Mouse (Mus musculus): ENCODE results near the gene Klf13. TPM values are rescaled to one million over a fixed set of nuclear protein-coding genes. Genes with fewer than 3 reads are reported as not detected.

The Klf13 gene
- total RNA-seq, 1 experiment: 29.4 TPM

DNA sequence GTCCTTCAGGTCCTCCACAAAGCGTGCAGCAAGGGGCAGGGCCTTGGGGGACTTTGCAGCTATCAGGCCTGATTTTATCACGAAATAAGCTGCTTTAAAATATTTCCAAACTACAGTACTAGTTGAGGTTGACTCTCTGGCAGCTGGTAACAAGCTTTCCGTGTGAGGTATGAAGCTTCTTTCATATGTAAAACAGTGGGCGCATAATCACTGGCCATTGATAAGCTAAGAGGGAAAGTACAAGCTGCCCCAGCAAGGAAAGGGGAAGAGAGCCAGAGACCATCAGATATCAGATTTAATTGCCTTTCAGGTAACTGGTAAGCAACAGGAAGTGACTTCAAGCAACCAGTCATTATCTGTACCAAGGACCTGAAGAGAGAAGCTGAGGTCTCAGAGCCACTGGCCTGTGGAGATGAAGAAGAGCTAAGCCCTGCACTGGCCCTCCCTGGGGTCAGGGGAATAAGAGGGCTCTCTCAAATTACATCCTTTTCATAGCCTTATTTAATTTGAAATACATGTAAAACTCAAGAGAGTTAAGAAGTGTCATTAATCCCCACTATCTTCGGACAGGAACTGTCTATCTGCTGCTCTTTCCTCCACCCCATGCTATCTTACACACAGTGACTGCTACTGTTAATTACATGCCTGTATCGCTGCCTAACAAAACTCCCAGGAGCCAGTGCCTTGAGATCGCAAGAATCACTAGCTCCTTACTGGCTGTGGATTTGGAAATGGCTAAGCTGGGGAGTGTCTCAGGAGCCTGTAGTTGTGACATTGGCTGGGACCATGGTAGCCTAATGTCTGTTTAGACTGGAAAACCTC lies 13.6 kb upstream of the Klf13 start:
- in situ Hi-C loops (cut with MboI; ENCODE audit: low sequenced_read_pairs in 2 of 2, unreplicated experiment in 2 of 2): no loop called here
- Histone ChIP-seq H3K4me3 (ENCODE audit: insufficient read depth in 1 of 2, low read depth in 1 of 2, low read length in 2 of 2, poor library complexity in 1 of 2, severe bottlenecking in 1 of 2) (no peak overlapping the region), H3K27ac (ENCODE audit: insufficient read depth, low read depth, low read length, poor library complexity, severe bottlenecking) (no peak overlapping the region), H3K4me1 (ENCODE audit: control insufficient read depth in 2 of 2, insufficient read depth in 2 of 2, low read length in 2 of 2, poor library complexity in 1 of 2) (peaks cover 36 to 63% of the 10 kb centered on the region in 2 experiments), H3K9me3 (ENCODE audit: control insufficient read depth, insufficient read depth, low read depth, low read length) (no peaks in the 10 kb centered on the region), H3K9ac (ENCODE audit: insufficient read depth, low read depth, low read length, poor library complexity, severe bottlenecking) (no peak overlapping the region), H3K36me3 (ENCODE audit: control insufficient read depth, insufficient read depth, low read length, poor library complexity, severe bottlenecking) (no peaks in the 10 kb centered on the region)
- TF ChIP-seq HCFC1 (IDR thresholded peaks at IDR 0.05; ENCODE audit: borderline replicate concordance, insufficient read depth, low read length) (no peak), CHD2 (IDR thresholded peaks at IDR 0.05; ENCODE audit: low read depth, low read length) (no peak), ZNF384 (IDR thresholded peaks at IDR 0.05; ENCODE audit: low read depth, low read length) (no peak), ZC3H11A (IDR thresholded peaks at IDR 0.05; ENCODE audit: borderline replicate concordance, low read depth, low read length) (no peak), MAFK (IDR thresholded peaks at IDR 0.05; ENCODE audit: insufficient read depth, low read depth, low read length) (no peak)
- DNase-seq (ENCODE audit: low read depth, low spot score): no peak

DNA sequence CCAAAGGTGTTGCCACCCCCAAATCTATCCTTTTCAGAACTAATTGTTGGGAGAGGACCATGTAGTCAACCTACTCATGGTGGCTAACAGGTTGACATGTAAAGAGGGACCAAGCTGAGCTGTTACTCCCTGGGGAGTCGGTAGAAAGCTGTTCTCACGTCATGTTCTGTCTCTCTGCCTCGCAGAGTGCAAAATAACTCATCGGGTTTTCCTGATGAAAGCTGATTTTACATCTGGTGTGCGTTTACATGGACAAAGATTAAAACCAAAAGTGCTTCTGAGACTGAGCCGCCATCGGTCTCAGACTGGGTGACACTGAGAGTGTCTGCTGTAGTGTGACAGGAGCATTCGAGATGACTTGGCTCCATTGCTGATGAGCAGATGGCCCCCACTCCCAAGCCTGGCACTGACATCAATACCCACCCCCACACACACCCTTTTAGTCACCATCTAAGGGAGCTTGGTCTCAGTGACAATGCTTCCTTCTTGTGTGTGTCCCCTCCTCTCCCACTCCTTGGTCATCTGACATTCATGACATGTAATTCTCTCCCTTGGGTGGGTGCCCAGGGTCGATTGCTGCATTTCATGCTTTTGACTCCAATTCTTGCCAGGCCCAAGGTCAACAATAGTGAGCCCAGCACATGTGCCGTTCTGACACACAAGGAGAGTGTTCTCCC lies 12.4 kb upstream of the Klf13 start:
- no peak for DNase-seq (ENCODE audit: low read depth, low spot score)
- no peak for TF ChIP-seq HCFC1 (IDR thresholded peaks at IDR 0.05; ENCODE audit: borderline replicate concordance, insufficient read depth, low read length)
- no peak for TF ChIP-seq CHD2 (IDR thresholded peaks at IDR 0.05; ENCODE audit: low read depth, low read length)
- no peak for TF ChIP-seq ZC3H11A (IDR thresholded peaks at IDR 0.05; ENCODE audit: borderline replicate concordance, low read depth, low read length)
- TF ChIP-seq ZNF384 (IDR thresholded peaks at IDR 0.05; ENCODE audit: low read depth, low read length): no peak
- no peak for TF ChIP-seq MAFK (IDR thresholded peaks at IDR 0.05; ENCODE audit: insufficient read depth, low read depth, low read length)
- Histone ChIP-seq H3K9ac (ENCODE audit: insufficient read depth, low read depth, low read length, poor library complexity, severe bottlenecking) (no peak overlapping the region), H3K27ac (ENCODE audit: insufficient read depth, low read depth, low read length, poor library complexity, severe bottlenecking) (no peak overlapping the region), H3K36me3 (ENCODE audit: control insufficient read depth, insufficient read depth, low read length, poor library complexity, severe bottlenecking) (no peaks in the 10 kb centered on the region), H3K4me3 (ENCODE audit: insufficient read depth in 1 of 2, low read depth in 1 of 2, low read length in 2 of 2, poor library complexity in 1 of 2, severe bottlenecking in 1 of 2) (no peak overlapping the region), H3K4me1 (ENCODE audit: control insufficient read depth in 2 of 2, insufficient read depth in 2 of 2, low read length in 2 of 2, poor library complexity in 1 of 2) (peaks cover 33 to 59% of the 10 kb centered on the region in 2 experiments), H3K9me3 (ENCODE audit: control insufficient read depth, insufficient read depth, low read depth, low read length) (no peaks in the 10 kb centered on the region)
- in situ Hi-C loops (cut with MboI; ENCODE audit: low sequenced_read_pairs in 2 of 2, unreplicated experiment in 2 of 2): no loop called here

DNA sequence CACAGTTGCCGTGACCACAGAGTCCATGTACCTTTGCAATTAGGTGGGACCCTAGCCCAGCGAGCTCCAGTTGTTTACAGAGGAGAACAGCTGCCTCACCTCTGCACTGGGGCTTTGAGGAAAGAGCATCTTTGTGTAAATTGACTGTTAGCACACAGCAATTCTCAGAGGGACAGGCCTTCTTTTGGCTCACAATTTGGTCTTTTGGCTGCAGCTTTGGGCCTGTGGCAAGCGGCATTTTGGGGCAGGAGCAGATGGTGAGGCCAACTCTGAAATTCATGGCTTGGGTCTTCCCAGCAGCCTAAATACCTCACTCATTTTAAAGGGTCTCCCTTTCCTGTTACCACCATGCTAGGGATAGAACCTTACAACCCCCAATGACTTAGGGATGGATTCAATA lies 10.5 kb upstream of the Klf13 start:
- no peak overlapping the region for H3K9ac ChIP-seq (ENCODE audit: insufficient read depth, low read depth, low read length, poor library complexity, severe bottlenecking)
- no peak for DNase-seq (ENCODE audit: low read depth, low spot score)
- peaks cover 23 to 49% of the 10 kb centered on the region in 2 experiments for H3K4me1 ChIP-seq (ENCODE audit: control insufficient read depth in 2 of 2, insufficient read depth in 2 of 2, low read length in 2 of 2, poor library complexity in 1 of 2)
- TF ChIP-seq ZNF384 (IDR thresholded peaks at IDR 0.05; ENCODE audit: low read depth, low read length): no peak
- no peak for TF ChIP-seq CHD2 (IDR thresholded peaks at IDR 0.05; ENCODE audit: low read depth, low read length)
- TF ChIP-seq HCFC1 (IDR thresholded peaks at IDR 0.05; ENCODE audit: borderline replicate concordance, insufficient read depth, low read length): no peak
- no peak for TF ChIP-seq ZC3H11A (IDR thresholded peaks at IDR 0.05; ENCODE audit: borderline replicate concordance, low read depth, low read length)
- TF ChIP-seq MAFK (IDR thresholded peaks at IDR 0.05; ENCODE audit: insufficient read depth, low read depth, low read length): no peak
- in situ Hi-C loops (cut with MboI; ENCODE audit: low sequenced_read_pairs in 2 of 2, unreplicated experiment in 2 of 2): no loop called here
- no peaks in the 10 kb centered on the region for H3K9me3 ChIP-seq (ENCODE audit: control insufficient read depth, insufficient read depth, low read depth, low read length)
- no peak overlapping the region for H3K4me3 ChIP-seq (ENCODE audit: insufficient read depth in 1 of 2, low read depth in 1 of 2, low read length in 2 of 2, poor library complexity in 1 of 2, severe bottlenecking in 1 of 2)
- H3K27ac ChIP-seq (ENCODE audit: insufficient read depth, low read depth, low read length, poor library complexity, severe bottlenecking): peak overlapping the region; percentile 76
- H3K36me3 ChIP-seq (ENCODE audit: control insufficient read depth, insufficient read depth, low read length, poor library complexity, severe bottlenecking): no peaks in the 10 kb centered on the region

DNA sequence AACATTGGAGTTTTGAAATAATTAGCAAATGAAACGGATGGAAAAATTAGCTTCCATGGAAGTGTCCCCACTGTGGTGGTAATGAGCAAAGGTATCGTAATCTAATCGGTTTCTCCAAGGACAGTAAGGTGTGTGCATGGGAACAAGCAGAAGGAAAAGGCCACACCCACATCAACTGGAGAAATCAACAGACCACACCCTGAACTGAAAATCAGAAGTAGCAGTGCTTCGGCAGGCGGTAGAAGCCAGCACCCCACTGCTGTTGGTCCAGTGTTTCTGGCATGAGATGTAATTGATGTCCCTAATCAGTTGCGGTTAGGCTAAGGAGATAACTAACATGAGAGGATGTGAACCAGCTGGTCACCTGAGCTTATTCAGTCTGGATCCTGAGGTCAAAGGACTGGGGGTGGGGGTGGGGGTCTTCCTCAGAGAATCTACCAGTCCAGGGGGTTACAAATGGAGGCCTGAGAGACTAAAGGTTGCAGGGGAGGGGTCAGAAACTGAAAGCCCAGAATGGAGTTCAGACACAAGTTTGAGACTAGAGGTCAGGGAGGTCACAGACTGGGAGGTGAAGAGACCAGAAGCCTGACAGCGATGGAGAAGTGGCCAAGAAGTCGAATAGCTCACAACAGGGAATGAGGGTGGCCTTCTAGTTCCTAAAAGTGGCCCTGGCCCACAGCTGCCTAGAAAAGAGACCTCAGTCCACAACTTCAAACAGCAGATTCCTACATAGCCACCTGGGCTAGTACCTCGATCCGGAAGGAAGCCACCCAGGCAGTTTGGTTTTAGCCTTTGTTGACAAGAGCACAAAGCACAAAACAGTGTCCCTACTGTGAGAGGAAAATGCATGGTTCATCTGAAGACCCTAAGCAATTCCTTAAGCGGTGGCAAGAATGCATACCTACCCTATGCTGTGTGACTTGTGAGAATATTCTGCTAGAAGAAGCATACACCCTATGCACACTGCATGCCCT lies 9.1 kb upstream of the Klf13 start:
- peaks cover 18 to 38% of the 10 kb centered on the region in 2 experiments for H3K4me1 ChIP-seq (ENCODE audit: control insufficient read depth in 2 of 2, insufficient read depth in 2 of 2, low read length in 2 of 2, poor library complexity in 1 of 2)
- peak overlapping the region; percentile 98 for H3K27ac ChIP-seq (ENCODE audit: insufficient read depth, low read depth, low read length, poor library complexity, severe bottlenecking)
- in situ Hi-C loops (cut with MboI; ENCODE audit: low sequenced_read_pairs in 2 of 2, unreplicated experiment in 2 of 2): no loop called here
- TF ChIP-seq ZNF384 (IDR thresholded peaks at IDR 0.05; ENCODE audit: low read depth, low read length) (no peak), HCFC1 (IDR thresholded peaks at IDR 0.05; ENCODE audit: borderline replicate concordance, insufficient read depth, low read length) (no peak)
- H3K4me3 ChIP-seq (ENCODE audit: insufficient read depth in 1 of 2, low read depth in 1 of 2, low read length in 2 of 2, poor library complexity in 1 of 2, severe bottlenecking in 1 of 2): peak overlapping the region; percentile 21 to 22; a peak in 2 of 4 replicates
- H3K9ac ChIP-seq (ENCODE audit: insufficient read depth, low read depth, low read length, poor library complexity, severe bottlenecking): peak overlapping the region; percentile 38; the same call in 1 of the 2 replicates
- H3K9me3 ChIP-seq (ENCODE audit: control insufficient read depth, insufficient read depth, low read depth, low read length): no peaks in the 10 kb centered on the region
- no peaks in the 10 kb centered on the region for H3K36me3 ChIP-seq (ENCODE audit: control insufficient read depth, insufficient read depth, low read length, poor library complexity, severe bottlenecking)
- peak; percentile 55 for DNase-seq (ENCODE audit: low read depth, low spot score)
